Mouse (Mus musculus) heart, adult 2 months (tissue): ENCODE measurements at regions not wholly inside any gene's neighbourhood (a gene's known extent, or its start where the extent isn't known, plus 50 kb on each side); places are given as distances from the start of the nearest gene placed in this dataset.
A peak's percentile ranks its signal among the peaks of the same experiment; 100 is the strongest.

Source experiments
- DNase-seq, 2 experiments: peaks; one replicate each; pipeline ENCODE4 v3.0.0; 2021
- H3K27ac ChIP-seq: fragments of 200-600 bp; 2 replicates; pipeline ENCODE4 v1.8.1; 2022
- H3K27me3 ChIP-seq: fragments of 200-500 bp; 2 replicates; pipeline ENCODE4 v1.6.1; 2012; ENCODE audit warnings: mild to moderate bottlenecking, low read length, inconsistent platforms, mixed read lengths; ENCODE audit not compliant: control insufficient read depth, insufficient read depth
- H3K36me3 ChIP-seq: fragments of 200-500 bp; 2 replicates; pipeline ENCODE4 v1.6.1; 2012; ENCODE audit warnings: low read length, inconsistent platforms; ENCODE audit not compliant: control insufficient read depth, insufficient read depth
- H3K4me1 ChIP-seq: fragments of 200-500 bp; 2 replicates; pipeline ENCODE4 v1.6.1; 2011; ENCODE audit warnings: low read length; ENCODE audit not compliant: control insufficient read depth, insufficient read depth
- H3K4me3 ChIP-seq: fragments of 200-600 bp; 2 replicates; pipeline ENCODE4 v1.8.1; 2022
- H3K79me2 ChIP-seq: fragments of 200-500 bp; replicated peaks from 2 replicates; pipeline ENCODE4 v1.6.1; 2012; ENCODE audit warnings: mild to moderate bottlenecking, inconsistent platforms, low read length, moderate library complexity, mixed read lengths; ENCODE audit not compliant: control insufficient read depth, insufficient read depth
- H3K9ac ChIP-seq: fragments of 200-500 bp; 2 replicates; pipeline ENCODE4 v1.6.1; 2012; ENCODE audit warnings: low read depth, mild to moderate bottlenecking, control low read depth, inconsistent platforms, low read length, mixed read lengths
- CTCF ChIP-seq: fragments of 200-600 bp; IDR thresholded peaks from 2 replicates; pipeline ENCODE4 v1.8.1; 2022; ENCODE audit warnings: antibody characterized with exemption, mild to moderate bottlenecking, moderate library complexity
- EP300 ChIP-seq: fragments of 200-500 bp; IDR thresholded peaks from 2 replicates; pipeline ENCODE4 v1.6.1; 2011; ENCODE audit warnings: low read depth, low read length, control low read depth; ENCODE audit not compliant: insufficient read depth
- POLR2A ChIP-seq: fragments of 200-500 bp; IDR thresholded peaks from 2 replicates; pipeline ENCODE4 v1.6.1; 2011; ENCODE audit warnings: mild to moderate bottlenecking, low read depth, low read length, control low read depth; ENCODE audit not compliant: insufficient read depth
- WGBS: fragments of 180-500 bp; shearing (Covaris S2); methylation state at CpG from one replicate; pipeline ENCODE4 v1.1.7; 2018; 5-methylcytosine and 5-hydroxymethylcytosine counted together
- intact Hi-C: fragments of 180-260 bp; cut with DNase I; formaldehyde crosslinking; loops from one replicate; pipeline ENCODE4 v1.15.1; 2025

GRCm38 (mm10) chr1:143503436-143504065 is 136.9 kb upstream of the B3galt2 start:
- Histone ChIP-seq H3K27ac (peak overlapping the region; percentile 44; the same call in 1 of the 2 replicates), H3K4me1 (no peaks in the 10 kb centered on the region), H3K79me2 (no peaks in the 10 kb centered on the region), H3K9ac (0 out of 2 replicates have a peak overlapping the region, but pooled peaks have one; percentile 24), H3K36me3 (no peaks in the 10 kb centered on the region), H3K27me3 (no peaks in the 10 kb centered on the region), H3K4me3 (no peak overlapping the region)
- TF ChIP-seq EP300 = no peak
- no peak for TF ChIP-seq CTCF
- no peak for TF ChIP-seq POLR2A
- 32% methylated on average over 11 of the region's 11 CpGs for WGBS
- intact Hi-C loops = no loop called here
- DNase-seq = no peak

GRCm38 (mm10) chr1:143504066-143504440 is 136.4 kb upstream of the B3galt2 start:
- Histone ChIP-seq H3K27me3 (no peaks in the 10 kb centered on the region), H3K4me3 (no peak overlapping the region), H3K79me2 (no peaks in the 10 kb centered on the region), H3K36me3 (no peaks in the 10 kb centered on the region), H3K9ac (no peak overlapping the region), H3K27ac (no peak overlapping the region), H3K4me1 (no peaks in the 10 kb centered on the region)
- TF ChIP-seq CTCF (no peak), EP300 (no peak), POLR2A (no peak)
- no peak for DNase-seq
- 47% methylated on average over 3 of the region's 3 CpGs for WGBS
- intact Hi-C loops = no loop called here

- Histone ChIP-seq H3K36me3 (no peaks in the 10 kb centered on the region), H3K4me1 (no peaks in the 10 kb centered on the region), H3K9ac (no peak overlapping the region), H3K27me3 (no peaks in the 10 kb centered on the region), H3K27ac (no peak overlapping the region), H3K79me2 (no peaks in the 10 kb centered on the region), H3K4me3 (no peak overlapping the region)
- DNase-seq = no peak
- intact Hi-C loops = no loop called here
- TF ChIP-seq POLR2A (no peak), CTCF (no peak), EP300 (no peak)
- 84% methylated on average over 1 of the region's 1 CpGs for WGBS
These were observed 135.1 kb upstream of the B3galt2 start for GRCm38 (mm10) chr1:143505318-143505717.

GRCm38 (mm10) chr1:143523831-143524521 is 116.5 kb upstream of the B3galt2 start:
- WGBS = 46% methylated on average over 6 of the region's 6 CpGs
- peak overlapping the region; percentile 64 for H3K27ac ChIP-seq
- intact Hi-C loops = no loop called here

GRCm38 (mm10) chr1:143524522-143524865 is 116.0 kb upstream of the B3galt2 start:
- no peak overlapping the region for H3K4me3 ChIP-seq
- peak; percentile 24 to 46 for DNase-seq
- intact Hi-C loops = no loop called here
- H3K4me1 ChIP-seq = no peaks in the 10 kb centered on the region
- 29% methylated on average over 5 of the region's 5 CpGs for WGBS
- H3K36me3 ChIP-seq = 0 out of 2 replicates have a peak, but pooled peaks cover 4% of the 10 kb centered on the region
- H3K9ac ChIP-seq = no peak overlapping the region
- no peak for TF ChIP-seq POLR2A
- H3K27me3 ChIP-seq = no peaks in the 10 kb centered on the region
- H3K79me2 ChIP-seq = no peaks in the 10 kb centered on the region
- peak overlapping the region; percentile 64 for H3K27ac ChIP-seq

More at GRCm38 (mm10) chr1:143523831-143524521, 116.5 kb upstream of the B3galt2 start:
- H3K27me3 ChIP-seq = no peaks in the 10 kb centered on the region
- H3K9ac ChIP-seq = no peak overlapping the region
- TF ChIP-seq POLR2A (no peak), EP300 (no peak), CTCF (no peak)
- no peak for DNase-seq
- H3K79me2 ChIP-seq = no peaks in the 10 kb centered on the region
- H3K4me1 ChIP-seq = no peaks in the 10 kb centered on the region
- H3K4me3 ChIP-seq = no peak overlapping the region
- 0 out of 2 replicates have a peak, but pooled peaks cover 4% of the 10 kb centered on the region for H3K36me3 ChIP-seq

GRCm38 (mm10) chr1:143540223-143540622 is 100.2 kb upstream of the B3galt2 start:
- Histone ChIP-seq H3K9ac (no peak overlapping the region), H3K27me3 (no peaks in the 10 kb centered on the region), H3K36me3 (no peaks in the 10 kb centered on the region), H3K4me3 (no peak overlapping the region), H3K79me2 (no peaks in the 10 kb centered on the region), H3K4me1 (no peaks in the 10 kb centered on the region; the same call in 1 of the 2 replicates), H3K27ac (no peak overlapping the region)
- 85% methylated on average over 2 of the region's 2 CpGs for WGBS
- TF ChIP-seq EP300 (no peak), CTCF (no peak), POLR2A (no peak)
- intact Hi-C loops = no loop called here
- no peak for DNase-seq
